Mouse (Mus musculus) kidney, postnatal 36 days (tissue): ENCODE data around the gene Ccnd1.
A peak's percentile ranks its signal among the peaks of the same experiment; 100 is the strongest.
"Not testable (repeated sequence)": the region's sequence is repeated elsewhere in the genome, so short reads cannot be mapped to it uniquely, and the experiment has no call there.

Experiments
- DNase-seq, 2 experiments: peaks; one replicate each; pipeline ENCODE4 v3.0.0; 2021 to 2022; ENCODE audit warnings: mixed read lengths in 2 of 2

Ccnd1 gene

DNA sequence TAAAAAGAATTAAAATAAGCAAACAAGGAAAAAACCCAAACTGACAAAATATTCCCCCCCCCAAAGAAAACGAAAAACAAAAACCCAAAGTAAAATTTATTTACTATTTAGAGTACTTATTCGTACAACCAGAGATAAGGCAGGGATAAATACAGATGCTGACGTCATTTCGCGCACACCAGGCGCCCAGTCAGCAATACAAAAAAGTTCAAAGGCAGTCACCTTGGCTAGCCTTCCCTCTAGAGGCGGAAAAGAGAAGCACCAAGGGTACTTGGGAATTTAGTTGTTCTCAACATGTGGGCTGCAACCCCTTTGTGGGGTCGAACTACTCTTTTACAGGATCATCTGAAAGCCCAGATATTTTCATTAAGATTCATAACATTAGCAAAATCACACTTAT lies 31.9 kb downstream of the Ccnd1 start:
- no peak for DNase-seq

DNA sequence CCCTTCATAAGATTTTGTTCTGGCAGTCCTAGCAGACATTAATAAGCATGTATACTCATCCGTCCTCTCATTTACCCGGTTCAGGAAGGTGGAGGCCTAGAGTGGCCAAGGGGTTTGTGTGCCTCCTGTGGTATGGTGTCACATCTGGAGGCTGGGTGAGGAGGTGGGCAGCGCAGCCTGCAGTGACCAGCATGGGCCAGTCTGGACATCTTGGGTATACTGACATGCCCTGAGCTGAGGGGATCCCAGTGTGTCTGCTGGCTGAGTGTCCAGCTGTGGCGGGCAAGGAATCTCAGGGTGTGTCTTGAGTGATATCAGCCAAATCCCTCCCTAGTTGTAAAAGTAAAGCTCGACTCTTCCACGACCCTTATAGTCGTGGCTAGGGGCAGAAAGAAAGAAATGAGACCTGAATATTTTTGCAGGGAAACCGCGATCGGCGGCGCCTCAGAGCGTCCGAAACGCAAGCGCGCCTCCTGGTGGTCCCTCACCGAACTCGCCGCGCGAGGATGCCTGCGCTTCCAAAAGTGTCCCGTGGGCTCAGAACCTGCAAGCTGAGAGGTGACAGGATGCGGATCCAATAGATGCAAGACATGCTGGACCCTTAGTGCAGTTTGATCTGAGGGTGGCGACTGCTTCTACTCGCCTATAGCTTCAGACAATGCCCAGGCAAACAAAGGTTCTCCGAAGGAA lies 32.9 kb downstream of the Ccnd1 start:
- DNase-seq = peak; percentile 34 to 81

DNA sequence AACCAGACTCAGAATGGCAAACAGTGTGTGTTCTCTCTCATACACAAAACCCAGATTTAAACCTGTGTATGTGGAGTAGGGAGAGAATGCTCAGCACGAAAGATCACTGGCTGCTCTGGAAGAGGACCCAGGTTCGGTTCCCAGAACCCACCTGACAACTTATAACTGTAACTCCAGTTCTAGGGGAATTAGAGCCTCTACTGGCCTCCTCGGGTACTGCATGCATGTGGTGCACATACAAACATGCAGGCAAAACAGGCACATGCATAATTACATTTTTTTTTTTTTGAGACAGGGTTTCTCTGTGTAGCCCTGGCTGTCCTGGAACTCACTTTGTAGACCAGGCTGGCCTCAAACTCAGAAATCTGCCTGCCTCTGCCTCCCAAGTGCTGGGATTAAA lies 34.2 kb downstream of the Ccnd1 start:
- DNase-seq = not testable (repeated sequence)

DNA sequence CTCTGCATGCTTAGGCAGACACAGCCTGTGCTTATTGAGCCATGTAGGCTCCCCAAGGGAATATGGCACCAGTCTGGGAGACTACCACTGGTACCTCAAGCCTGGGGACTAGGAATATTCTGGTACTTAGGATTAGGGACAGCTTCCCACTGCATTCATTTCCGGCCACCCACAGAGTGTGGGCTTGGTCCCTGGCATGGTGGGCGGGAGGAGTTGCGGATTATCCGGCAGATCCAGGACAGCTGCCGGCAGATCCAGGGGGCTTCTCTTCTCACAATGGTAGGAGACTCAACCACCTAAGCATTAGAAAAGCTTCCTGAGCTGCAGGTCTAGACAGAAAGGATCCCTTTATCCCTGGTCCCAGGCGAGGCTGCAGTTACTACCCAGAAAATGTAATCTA lies 41.2 kb downstream of the Ccnd1 start:
- DNase-seq = no peak

DNA sequence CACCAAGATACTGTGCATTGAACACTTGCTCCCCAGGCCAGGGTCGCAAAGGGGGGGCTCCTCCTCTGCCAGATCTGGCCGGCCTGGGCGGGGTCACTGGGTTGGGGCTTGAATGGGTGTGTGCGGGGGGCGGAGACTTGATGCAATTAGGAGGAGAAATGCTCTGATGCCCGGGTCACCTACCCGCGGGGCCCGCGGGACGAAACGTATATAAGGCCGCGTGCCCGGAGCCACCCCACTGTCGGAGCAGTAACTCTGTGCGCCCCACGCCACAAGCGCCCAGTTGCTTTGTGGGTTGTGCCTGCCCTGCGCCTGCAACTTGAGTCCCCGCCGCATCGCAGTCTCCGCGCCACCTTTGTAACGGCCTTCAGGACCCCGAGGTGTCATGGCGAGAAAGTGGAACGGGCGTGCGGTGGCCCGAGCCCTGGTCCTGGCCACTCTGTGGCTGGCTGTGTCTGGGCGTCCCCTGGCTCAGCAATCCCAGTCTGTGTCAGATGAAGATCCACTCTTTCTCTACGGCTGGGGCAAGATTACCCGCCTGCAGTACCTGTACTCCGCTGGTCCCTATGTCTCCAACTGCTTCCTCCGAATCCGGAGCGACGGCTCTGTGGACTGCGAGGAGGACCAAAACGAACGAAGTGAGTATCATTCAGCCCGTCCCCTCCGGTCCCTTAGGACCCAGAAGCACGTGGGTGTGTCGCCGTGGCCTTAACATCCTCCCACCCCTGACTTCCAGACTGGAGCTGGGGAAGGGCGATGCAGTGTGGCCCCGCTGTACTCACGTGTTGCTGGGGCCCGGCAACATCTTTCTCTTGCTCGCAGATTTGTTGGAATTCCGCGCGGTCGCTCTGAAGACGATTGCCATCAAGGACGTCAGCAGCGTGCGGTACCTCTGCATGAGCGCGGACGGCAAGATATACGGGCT lies 43.2 kb downstream of the Ccnd1 start, which contains the start of gene Fgf15:
TSS of gene Fgf15 (plus strand) at position 238 of the 925 bp plus-strand sequence.
- peak; percentile 4 to 16 for DNase-seq

DNA sequence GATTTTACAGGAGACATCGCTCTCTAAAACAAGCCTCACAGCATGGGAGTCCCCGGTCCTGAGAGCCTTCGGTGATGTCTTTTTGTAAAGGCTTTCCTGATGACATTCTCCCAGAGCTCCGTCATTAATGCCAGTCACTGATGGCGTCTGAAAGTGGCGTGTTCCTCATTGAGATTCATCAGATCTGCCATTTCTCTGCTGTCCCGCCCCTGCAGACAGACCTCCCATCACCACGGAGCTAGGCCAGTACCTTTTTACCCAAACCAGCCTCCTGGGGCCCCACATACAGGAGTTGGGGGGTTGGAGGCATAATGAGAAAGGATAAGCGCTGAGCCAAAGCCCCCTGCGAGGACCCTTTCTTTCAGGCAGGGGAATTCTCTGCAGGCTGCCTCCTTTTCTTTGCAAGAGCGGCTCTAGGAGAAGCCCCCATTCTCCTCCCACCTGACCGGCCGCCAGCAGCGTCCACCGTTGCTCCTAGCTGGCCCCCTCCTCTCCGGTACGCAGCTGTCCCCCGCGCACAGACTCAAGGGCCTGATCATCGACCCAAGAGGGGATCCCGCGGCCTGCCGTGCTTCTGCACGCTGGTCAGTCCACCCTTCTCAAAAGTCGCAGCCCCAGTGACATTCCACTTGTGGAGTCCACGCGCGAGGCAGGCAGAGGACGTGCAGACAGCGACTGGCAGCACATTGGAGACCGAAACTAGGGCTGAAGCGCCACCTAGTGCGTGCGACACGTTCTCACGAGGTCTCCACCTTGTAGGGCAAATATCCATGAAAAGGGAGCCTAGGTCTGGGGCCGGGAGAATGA lies 44.2 kb downstream of the Ccnd1 start:
- peak; percentile 67 to 89 for DNase-seq

DNA sequence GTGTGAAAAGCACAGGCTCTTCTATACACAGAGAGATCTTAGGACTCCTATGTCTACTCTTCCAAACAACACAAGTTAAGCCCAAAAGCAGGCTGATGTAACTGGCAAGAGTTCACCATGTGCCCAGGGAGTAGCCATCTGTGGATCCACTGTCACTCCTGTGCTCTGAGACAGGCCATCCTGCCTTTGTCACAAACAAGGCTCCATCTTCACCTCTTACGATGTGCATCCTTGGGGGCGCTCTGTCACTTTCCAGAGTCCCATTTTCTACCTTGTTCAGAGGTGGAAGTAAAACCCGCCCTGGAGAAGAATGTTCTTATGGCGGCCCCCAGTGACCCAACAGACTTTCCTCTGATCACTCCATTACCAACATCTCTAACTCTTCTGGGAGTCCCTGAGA lies 45.0 kb downstream of the Ccnd1 start:
- DNase-seq = no peak

DNA sequence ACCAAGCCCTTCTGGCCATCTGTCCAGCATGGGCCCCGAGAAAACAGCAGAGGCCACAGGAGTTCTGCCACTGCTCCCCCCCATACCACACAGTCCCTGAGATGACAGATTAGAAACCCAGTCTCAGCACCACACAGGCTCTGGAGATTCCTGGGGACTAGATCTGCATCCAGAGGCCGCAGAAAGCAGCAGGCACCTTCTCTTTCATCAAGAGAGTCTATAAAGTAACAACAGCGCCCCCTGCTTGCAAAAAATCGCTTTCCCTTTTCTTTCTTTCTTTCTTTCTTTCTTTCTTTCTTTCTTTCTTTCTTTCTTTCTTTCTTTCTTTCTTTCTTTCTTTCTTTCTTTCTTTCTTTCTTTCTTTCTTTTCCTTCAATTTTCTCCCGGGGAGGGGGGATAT lies 45.5 kb downstream of the Ccnd1 start:
- DNase-seq = peak; percentile 7 to 70

DNA sequence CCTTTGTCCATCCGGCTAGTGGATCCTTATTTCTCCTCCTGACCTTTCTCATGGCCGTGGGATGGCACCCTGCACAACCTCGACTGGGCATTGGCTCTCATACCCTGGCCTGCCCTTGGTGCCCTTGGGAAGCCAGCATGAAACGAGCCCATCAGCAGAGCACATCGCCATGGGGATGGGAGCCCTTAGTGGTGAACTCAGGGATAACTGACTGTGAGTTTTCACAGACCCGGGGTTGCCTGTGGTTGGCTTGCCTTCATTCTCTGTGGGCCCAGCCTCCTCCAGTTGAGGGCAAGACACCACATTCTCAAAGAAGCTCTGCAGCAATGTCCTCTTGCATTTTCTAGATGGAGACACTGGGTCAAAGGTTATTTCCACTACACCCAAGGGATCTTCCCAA lies 47.4 kb downstream of the Ccnd1 start:
- no peak for DNase-seq

DNA sequence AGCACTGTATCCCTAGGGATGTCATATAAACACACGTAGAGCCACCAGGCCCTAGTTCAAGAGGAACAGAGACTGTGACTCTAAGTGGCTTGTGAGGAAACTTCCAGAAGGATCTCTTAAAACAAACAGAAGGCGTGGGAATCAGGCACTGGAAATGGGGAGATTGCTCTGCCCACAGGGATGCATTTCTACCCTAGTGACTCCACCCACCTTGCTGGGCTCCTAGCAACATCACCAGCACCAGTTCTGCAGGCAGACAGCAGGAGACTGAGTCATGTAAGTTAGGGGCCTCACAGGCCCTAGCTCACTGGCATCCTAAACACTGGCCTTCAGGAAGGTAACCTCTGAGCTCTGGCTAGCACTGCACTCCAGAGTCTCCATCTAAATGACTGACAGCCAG lies 47.9 kb downstream of the Ccnd1 start:
- DNase-seq = no peak

DNA sequence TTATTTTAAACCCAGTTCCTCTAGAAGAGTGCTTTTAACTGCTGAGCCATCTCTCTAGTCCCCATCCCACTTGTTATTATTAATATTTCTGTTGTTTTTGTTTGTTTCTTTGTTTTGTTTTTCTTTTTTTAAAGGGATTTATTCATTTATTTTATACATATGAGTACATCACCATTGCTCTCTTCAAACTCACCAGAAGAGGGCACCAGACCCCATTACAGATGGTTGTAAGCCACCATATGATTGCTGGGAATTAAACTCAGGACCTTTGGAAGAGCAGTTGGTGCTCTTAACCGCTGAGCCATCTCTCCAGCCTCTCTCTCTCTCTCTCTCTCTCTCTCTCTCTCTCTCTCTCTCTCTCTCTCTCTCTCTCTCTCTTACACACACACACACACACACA lies 49.1 kb downstream of the Ccnd1 start:
- not testable (repeated sequence) for DNase-seq

DNA sequence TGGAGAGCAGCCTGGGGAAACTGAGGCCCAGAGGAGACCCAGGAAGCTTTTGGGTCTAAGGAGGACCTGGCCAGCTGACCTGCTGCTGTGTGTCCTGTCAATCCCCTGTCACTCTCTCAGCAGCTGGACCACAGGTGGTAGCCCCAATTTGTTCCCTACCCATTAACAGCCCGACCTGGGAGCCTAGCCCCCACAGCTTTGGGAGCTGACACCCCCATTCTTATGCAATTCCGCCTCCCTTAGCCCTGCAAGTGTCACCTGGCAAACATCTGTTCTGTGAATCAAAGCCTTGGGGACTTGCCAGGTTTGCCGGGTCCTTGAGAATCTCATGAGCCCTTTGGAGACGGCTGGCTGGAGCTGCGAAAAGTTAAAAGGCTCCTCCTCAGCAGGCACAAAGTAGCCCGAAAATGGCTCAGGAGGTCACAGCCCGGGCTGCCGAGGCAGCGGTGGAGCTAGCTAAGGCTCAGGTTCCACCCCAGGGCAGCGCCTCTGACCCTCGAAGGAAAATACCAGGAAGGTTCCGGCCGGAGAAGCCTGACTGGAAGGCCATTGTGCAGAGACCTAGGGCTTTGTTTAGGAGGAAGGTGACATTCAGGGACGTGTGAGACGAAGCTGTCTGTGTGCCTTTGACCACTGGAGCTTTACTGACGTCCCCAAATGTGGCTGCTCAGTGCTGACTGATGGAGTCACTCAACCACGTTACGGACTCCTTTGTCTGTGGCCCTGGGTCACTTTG lies 51.0 kb downstream of the Ccnd1 start:
- DNase-seq = peak in 1 of 2 experiments; percentile 18

DNA sequence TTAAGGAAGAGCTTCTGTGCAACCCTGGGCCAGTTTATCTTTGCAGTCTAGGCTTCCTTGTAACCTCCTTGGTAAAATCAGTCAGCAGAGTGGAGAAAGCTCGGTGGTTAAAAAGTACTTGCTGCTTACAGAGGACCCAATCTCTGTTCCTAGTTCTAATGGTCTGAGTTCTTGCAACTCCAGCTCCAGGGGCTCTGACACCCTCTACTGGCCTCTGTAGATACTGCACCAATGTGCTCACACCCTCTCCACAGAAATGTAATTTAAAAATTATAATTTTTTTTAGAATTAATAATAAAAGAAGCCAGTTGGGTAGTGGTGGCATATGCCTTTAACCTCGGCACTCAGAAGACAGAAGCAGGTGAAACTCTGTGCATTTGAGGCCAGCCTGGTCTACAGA lies 52.1 kb downstream of the Ccnd1 start:
- no peak for DNase-seq

DNA sequence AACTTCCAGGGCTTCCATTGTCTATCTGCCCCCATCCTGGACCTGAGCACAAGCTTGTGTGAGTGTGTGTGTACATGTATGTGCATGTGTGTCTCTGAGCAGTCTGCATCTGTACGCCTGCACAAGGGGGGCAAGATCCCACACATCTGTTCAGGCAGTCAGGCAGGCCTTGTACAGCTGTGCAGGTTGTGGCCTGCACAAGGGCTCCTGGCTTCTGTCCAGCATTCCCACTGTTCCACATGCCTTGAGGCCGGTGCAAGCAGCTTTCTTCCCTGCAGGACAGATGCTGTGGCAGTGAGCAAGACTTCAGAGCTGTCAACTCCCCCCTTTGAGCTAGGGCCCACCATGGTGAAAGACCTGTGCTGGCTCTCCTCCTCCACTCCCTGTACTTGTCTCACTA lies 56.6 kb downstream of the Ccnd1 start:
- peak in 1 of 2 experiments; percentile 30 for DNase-seq
